Mouse (Mus musculus): ENCODE data around the gene Hk1. TPM values are rescaled to one million over a fixed set of nuclear protein-coding genes. Genes with fewer than 3 reads are reported as not detected.
A peak's percentile ranks its signal among the peaks of the same experiment; 100 is the strongest.
"Not testable (repeated sequence)": the region's sequence is repeated elsewhere in the genome, so short reads cannot be mapped to it uniquely, and the experiment has no call there.

The Hk1 gene
- polyA plus RNA-seq, 1 experiment from 2014 or later = 27.6 TPM

GRCm38 (mm10) chr10:62327572-62328317 is 52.0 kb downstream of the Hk1 start:
- no peak overlapping the region for H3K27ac ChIP-seq (ENCODE audit: low read length)
- peaks cover 6% of the 10 kb centered on the region for H3K4me1 ChIP-seq (ENCODE audit: control insufficient read depth, insufficient read depth, low read length)
- no peak overlapping the region for H3K9ac ChIP-seq (ENCODE audit: low read depth, low read length)
- 60% methylated on average over 23 of the region's 23 CpGs for WGBS
- H3K9me3 ChIP-seq (ENCODE audit: control insufficient read depth, low read length) = no peaks in the 10 kb centered on the region
- peak; percentile 68 for ATAC-seq
- no peaks in the 10 kb centered on the region for H3K27me3 ChIP-seq (replicated peaks; ENCODE audit: control insufficient read depth, insufficient read depth, low read length)
- H3K36me3 ChIP-seq (ENCODE audit: control insufficient read depth, insufficient read depth, low read length) = no peaks in the 10 kb centered on the region
- no peak overlapping the region for H3K4me3 ChIP-seq (ENCODE audit: low read length)
- no peak overlapping the region for H3K4me2 ChIP-seq (ENCODE audit: low read depth, low read length)

DNA sequence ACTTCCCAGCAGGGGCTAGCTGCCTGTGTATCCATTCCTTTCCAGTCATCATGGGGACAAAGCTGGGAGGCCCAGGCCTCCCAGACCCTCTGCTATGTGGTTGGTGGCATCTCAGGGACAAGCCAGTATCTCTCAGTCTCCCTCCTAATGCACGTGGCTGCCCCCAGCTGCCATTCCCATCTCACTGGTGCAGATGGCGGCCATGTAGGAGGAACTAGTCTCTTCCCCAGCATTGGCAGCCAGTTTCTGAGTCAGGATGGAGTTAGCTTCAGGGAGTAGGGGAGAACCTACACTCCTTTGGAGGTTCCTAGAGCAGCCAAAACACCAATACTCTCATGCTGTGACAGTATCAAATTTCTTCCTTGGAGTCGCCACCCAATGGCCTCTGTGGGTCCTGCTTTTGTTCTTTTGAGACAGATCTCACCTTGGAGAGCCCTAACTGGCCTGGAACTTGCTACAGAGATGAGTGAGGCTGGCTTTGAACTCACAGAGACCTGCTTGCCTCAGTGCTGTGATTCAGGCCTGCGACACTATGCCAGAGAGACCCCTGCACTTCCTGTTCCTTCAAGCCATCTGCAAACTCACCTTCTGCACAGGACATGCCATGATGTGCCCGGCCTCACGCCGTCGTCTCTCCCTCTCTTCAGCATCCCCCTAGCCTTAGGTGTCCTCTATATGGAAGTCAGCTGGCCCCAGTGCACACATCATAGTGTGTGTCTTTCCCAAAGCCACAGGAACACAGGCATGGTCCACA is 52.7 kb downstream of the Hk1 start:
- no peaks in the 10 kb centered on the region for H3K9me3 ChIP-seq (ENCODE audit: control insufficient read depth, low read length)
- no peak overlapping the region for H3K4me2 ChIP-seq (ENCODE audit: low read depth, low read length)
- H3K27ac ChIP-seq (ENCODE audit: low read length) = no peak overlapping the region
- H3K4me3 ChIP-seq (ENCODE audit: low read length) = no peak overlapping the region
- H3K36me3 ChIP-seq (ENCODE audit: control insufficient read depth, insufficient read depth, low read length) = no peaks in the 10 kb centered on the region
- 78% methylated on average over 8 of the region's 8 CpGs for WGBS
- ATAC-seq = no peak
- no peak overlapping the region for H3K9ac ChIP-seq (ENCODE audit: low read depth, low read length)
- no peaks in the 10 kb centered on the region for H3K27me3 ChIP-seq (replicated peaks; ENCODE audit: control insufficient read depth, insufficient read depth, low read length)
- H3K4me1 ChIP-seq (ENCODE audit: control insufficient read depth, insufficient read depth, low read length) = no peaks in the 10 kb centered on the region; the same call in 1 of the 2 replicates

- WGBS = 94% methylated on average over 8 of the region's 8 CpGs
- Histone ChIP-seq H3K4me3 (ENCODE audit: low read length) (no peak overlapping the region), H3K9me3 (ENCODE audit: control insufficient read depth, low read length) (no peaks in the 10 kb centered on the region), H3K4me2 (ENCODE audit: low read depth, low read length) (no peak overlapping the region), H3K4me1 (ENCODE audit: control insufficient read depth, insufficient read depth, low read length) (no peaks in the 10 kb centered on the region; the same call in 1 of the 2 replicates), H3K36me3 (ENCODE audit: control insufficient read depth, insufficient read depth, low read length) (no peaks in the 10 kb centered on the region), H3K27ac (ENCODE audit: low read length) (no peak overlapping the region), H3K9ac (ENCODE audit: low read depth, low read length) (no peak overlapping the region), H3K27me3 (replicated peaks; ENCODE audit: control insufficient read depth, insufficient read depth, low read length) (no peaks in the 10 kb centered on the region)
- no peak for ATAC-seq
Measured at GRCm38 (mm10) chr10:62326002-62326401, 53.7 kb downstream of the Hk1 start.

GRCm38 (mm10) chr10:62322821-62323220 is 56.9 kb downstream of the Hk1 start:
- not testable (repeated sequence) for H3K4me3 ChIP-seq (ENCODE audit: low read length); H3K9me3 ChIP-seq (ENCODE audit: control insufficient read depth, low read length); H3K27ac ChIP-seq (ENCODE audit: low read length); H3K9ac ChIP-seq (ENCODE audit: low read depth, low read length); H3K4me1 ChIP-seq (ENCODE audit: control insufficient read depth, insufficient read depth, low read length); H3K4me2 ChIP-seq (ENCODE audit: low read depth, low read length); ATAC-seq; H3K27me3 ChIP-seq (replicated peaks; ENCODE audit: control insufficient read depth, insufficient read depth, low read length); H3K36me3 ChIP-seq (ENCODE audit: control insufficient read depth, insufficient read depth, low read length)
- 90% methylated on average over 8 of the region's 8 CpGs for WGBS

- WGBS = 55% methylated on average over 9 of the region's 9 CpGs
- no peak overlapping the region for H3K4me3 ChIP-seq (ENCODE audit: low read length)
- no peak overlapping the region for H3K27ac ChIP-seq (ENCODE audit: low read length)
- H3K9ac ChIP-seq (ENCODE audit: low read depth, low read length) = no peak overlapping the region
- H3K27me3 ChIP-seq (replicated peaks; ENCODE audit: control insufficient read depth, insufficient read depth, low read length) = no peaks in the 10 kb centered on the region
- ATAC-seq = no peak
- 0 out of 2 replicates have a peak, but pooled peaks cover 2% of the 10 kb centered on the region for H3K4me1 ChIP-seq (ENCODE audit: control insufficient read depth, insufficient read depth, low read length)
- no peak overlapping the region for H3K4me2 ChIP-seq (ENCODE audit: low read depth, low read length)
- H3K36me3 ChIP-seq (ENCODE audit: control insufficient read depth, insufficient read depth, low read length) = no peaks in the 10 kb centered on the region
- H3K9me3 ChIP-seq (ENCODE audit: control insufficient read depth, low read length) = no peaks in the 10 kb centered on the region
Measured at GRCm38 (mm10) chr10:62321457-62321856, 58.3 kb downstream of the Hk1 start.

GRCm38 (mm10) chr10:62320402-62320978 is 59.2 kb downstream of the Hk1 start:
- ATAC-seq = no peak
- H3K9me3 ChIP-seq (ENCODE audit: control insufficient read depth, low read length) = no peaks in the 10 kb centered on the region
- 0 out of 2 replicates have a peak, but pooled peaks cover 4% of the 10 kb centered on the region for H3K4me1 ChIP-seq (ENCODE audit: control insufficient read depth, insufficient read depth, low read length)
- 88% methylated on average over 9 of the region's 9 CpGs for WGBS
- no peak overlapping the region for H3K27ac ChIP-seq (ENCODE audit: low read length)
- H3K9ac ChIP-seq (ENCODE audit: low read depth, low read length) = no peak overlapping the region
- no peak overlapping the region for H3K4me2 ChIP-seq (ENCODE audit: low read depth, low read length)
- no peaks in the 10 kb centered on the region for H3K36me3 ChIP-seq (ENCODE audit: control insufficient read depth, insufficient read depth, low read length)
- H3K4me3 ChIP-seq (ENCODE audit: low read length) = no peak overlapping the region
- H3K27me3 ChIP-seq (replicated peaks; ENCODE audit: control insufficient read depth, insufficient read depth, low read length) = no peaks in the 10 kb centered on the region

DNA sequence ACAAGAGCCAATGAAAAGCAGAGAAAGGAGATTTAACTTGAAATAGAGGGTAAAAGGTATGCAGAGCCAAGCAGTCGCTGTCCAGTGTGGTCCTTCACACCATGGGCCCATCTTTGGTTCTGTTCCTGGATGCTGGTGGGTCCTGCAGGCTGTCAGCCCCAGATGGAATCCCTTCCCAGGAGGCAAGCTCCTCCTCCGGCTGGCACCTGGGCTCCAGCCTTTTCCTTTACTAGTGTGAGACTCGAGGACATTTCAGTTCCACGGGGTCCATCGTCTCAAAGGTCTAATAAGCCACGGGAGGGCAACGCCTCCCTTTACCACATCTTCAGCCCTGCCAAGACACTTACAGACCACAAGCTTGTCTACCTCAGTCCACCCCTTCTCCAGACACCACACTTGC is 60.6 kb downstream of the Hk1 start:
- H3K9ac ChIP-seq (ENCODE audit: low read depth, low read length) = no peak overlapping the region
- no peak overlapping the region for H3K4me3 ChIP-seq (ENCODE audit: low read length)
- no peaks in the 10 kb centered on the region for H3K27me3 ChIP-seq (replicated peaks; ENCODE audit: control insufficient read depth, insufficient read depth, low read length)
- H3K27ac ChIP-seq (ENCODE audit: low read length) = no peak overlapping the region
- WGBS = 80% methylated on average over 7 of the region's 7 CpGs
- 0 out of 2 replicates have a peak, but pooled peaks cover 4% of the 10 kb centered on the region for H3K4me1 ChIP-seq (ENCODE audit: control insufficient read depth, insufficient read depth, low read length)
- H3K4me2 ChIP-seq (ENCODE audit: low read depth, low read length) = no peak overlapping the region
- no peak for ATAC-seq
- no peaks in the 10 kb centered on the region for H3K9me3 ChIP-seq (ENCODE audit: control insufficient read depth, low read length)
- H3K36me3 ChIP-seq (ENCODE audit: control insufficient read depth, insufficient read depth, low read length) = no peaks in the 10 kb centered on the region

- no peak overlapping the region for H3K27ac ChIP-seq (ENCODE audit: low read length)
- peaks cover 11% of the 10 kb centered on the region; the same call in 1 of the 2 replicates for H3K4me1 ChIP-seq (ENCODE audit: control insufficient read depth, insufficient read depth, low read length)
- no peak overlapping the region for H3K4me2 ChIP-seq (ENCODE audit: low read depth, low read length)
- ATAC-seq = no peak
- no peak overlapping the region for H3K4me3 ChIP-seq (ENCODE audit: low read length)
- 68% methylated on average over 8 of the region's 8 CpGs for WGBS
- no peak overlapping the region for H3K9ac ChIP-seq (ENCODE audit: low read depth, low read length)
- H3K9me3 ChIP-seq (ENCODE audit: control insufficient read depth, low read length) = no peaks in the 10 kb centered on the region
- H3K36me3 ChIP-seq (ENCODE audit: control insufficient read depth, insufficient read depth, low read length) = no peaks in the 10 kb centered on the region
- no peaks in the 10 kb centered on the region for H3K27me3 ChIP-seq (replicated peaks; ENCODE audit: control insufficient read depth, insufficient read depth, low read length)
Measured at GRCm38 (mm10) chr10:62316467-62316866, 63.2 kb downstream of the Hk1 start.

DNA sequence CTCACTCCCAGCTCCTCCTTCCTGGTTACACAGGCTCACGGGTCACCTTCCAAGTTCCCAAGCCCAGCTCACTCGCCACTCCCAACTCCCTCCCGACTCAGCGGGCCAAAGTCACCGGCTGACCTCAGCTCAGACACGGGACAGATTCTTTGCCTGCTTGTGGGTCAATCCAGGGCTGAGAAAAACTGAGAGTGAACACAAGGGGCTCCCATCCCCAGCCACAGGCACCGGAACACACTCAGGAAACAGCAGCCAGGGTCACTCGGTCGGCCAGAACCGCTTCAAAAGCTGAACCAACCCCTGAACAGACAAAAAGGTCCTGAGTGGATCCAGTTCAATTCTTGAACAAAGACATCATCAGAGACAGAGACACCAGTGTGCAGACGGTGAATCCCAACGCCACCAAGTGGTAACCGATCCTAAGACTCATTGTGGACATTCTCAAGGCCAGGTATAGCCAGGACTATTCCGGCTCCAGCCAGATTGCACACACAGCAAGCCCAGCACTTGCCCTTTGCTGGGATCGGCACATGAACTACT is 65.8 kb downstream of the Hk1 start:
- H3K4me2 ChIP-seq (ENCODE audit: low read depth, low read length) = no peak overlapping the region
- no peak overlapping the region for H3K27ac ChIP-seq (ENCODE audit: low read length)
- 57% methylated on average over 15 of the region's 15 CpGs for WGBS
- 0 out of 2 replicates have a peak, but pooled peaks have one; percentile 33 for ATAC-seq
- H3K36me3 ChIP-seq (ENCODE audit: control insufficient read depth, insufficient read depth, low read length) = no peaks in the 10 kb centered on the region
- peaks cover 11% of the 10 kb centered on the region; the same call in 1 of the 2 replicates for H3K4me1 ChIP-seq (ENCODE audit: control insufficient read depth, insufficient read depth, low read length)
- H3K4me3 ChIP-seq (ENCODE audit: low read length) = no peak overlapping the region
- no peaks in the 10 kb centered on the region for H3K27me3 ChIP-seq (replicated peaks; ENCODE audit: control insufficient read depth, insufficient read depth, low read length)
- no peak overlapping the region for H3K9ac ChIP-seq (ENCODE audit: low read depth, low read length)
- H3K9me3 ChIP-seq (ENCODE audit: control insufficient read depth, low read length) = no peaks in the 10 kb centered on the region

Measured in intestine, embryonic 16.5 days (tissue).